Mouse (Mus musculus) heart, postnatal 25 days (tissue): ENCODE data around the gene Trnp1. TPM values are rescaled to one million over a fixed set of nuclear protein-coding genes. Genes with fewer than 3 reads are reported as not detected.

ENCODE experiments used
- DNase-seq: peaks from one replicate; pipeline ENCODE4 v3.0.0; 2022; ENCODE audit warnings: low spot score
- intact Hi-C: fragments of 180-260 bp; cut with DNase I; formaldehyde crosslinking; loops from one replicate; pipeline ENCODE4 v1.15.1; 2025
- total RNA-seq, 2 experiments: library from RNA; stranded (reverse); gene quantifications; 2 replicates each; pipeline ENCODE4 v1.2.3; 2021

Gene Trnp1
- total RNA-seq, 2 experiments from 2014 or later: 2.2 to 4.3 TPM

DNA sequence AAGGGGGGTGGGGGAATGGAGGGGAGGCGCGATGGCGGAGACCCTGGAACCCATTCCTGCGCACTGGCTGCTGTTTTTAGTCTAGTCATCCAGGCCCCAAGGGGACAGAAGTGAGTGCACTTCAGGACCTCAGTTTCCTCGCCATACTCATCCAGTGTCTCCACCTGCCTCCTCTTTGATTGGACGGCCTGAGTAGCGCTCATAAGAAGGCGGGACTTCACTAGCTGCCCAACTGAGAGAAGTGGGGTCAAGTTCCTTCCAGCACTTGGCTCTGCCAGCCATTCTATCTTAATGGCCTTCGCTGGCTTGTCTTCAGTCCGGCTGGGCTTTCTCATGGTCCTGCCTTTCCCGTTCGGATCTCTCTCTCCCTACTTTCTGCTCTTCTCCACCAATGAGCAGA is 29.2 kb downstream of the Trnp1 start:
- no peak for DNase-seq
- intact Hi-C loops: no loop called here

DNA sequence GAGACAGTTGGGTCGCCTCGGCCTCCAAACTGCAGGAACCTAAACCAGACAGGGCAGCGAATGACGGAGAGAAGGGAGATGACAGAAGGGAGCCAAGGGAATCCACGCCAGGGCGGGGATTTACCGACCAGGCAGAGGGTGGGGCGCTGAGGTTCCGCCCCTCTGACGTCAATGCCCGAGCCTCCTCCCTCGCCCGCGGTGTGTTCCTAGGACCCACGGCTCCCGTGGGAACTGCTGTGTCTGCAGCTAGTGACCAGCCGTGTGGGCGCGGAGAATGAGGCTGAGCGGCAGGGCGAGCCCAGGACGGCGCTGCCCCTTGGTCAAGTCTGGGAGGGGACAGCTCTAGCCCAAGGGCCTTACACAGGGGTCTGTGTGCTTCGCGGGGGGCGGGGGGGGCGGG is 30.3 kb downstream of the Trnp1 start:
- peak; percentile 77 for DNase-seq
- intact Hi-C loops: no loop called here

DNA sequence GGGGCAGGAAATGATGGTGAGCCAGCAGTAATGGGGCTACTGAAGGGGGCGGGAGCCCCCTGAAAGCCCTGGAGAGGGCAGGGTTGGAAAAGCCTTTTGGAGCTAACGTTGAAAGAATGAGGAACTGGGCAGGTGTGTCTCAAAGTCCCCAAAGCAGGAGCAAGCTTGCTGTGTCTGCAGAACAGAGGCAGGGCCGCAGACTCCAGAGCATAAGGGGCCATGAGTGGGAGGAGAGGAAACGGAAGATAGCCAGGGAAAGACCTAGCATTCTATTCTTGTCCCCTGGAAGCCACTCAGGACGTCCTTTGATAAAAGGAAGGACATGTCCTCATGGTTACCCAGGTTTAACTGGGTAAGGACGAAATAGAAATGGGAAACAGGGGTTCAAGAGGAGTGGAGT is 35.2 kb downstream of the Trnp1 start:
- no peak for DNase-seq
- intact Hi-C loops: no loop called here

DNA sequence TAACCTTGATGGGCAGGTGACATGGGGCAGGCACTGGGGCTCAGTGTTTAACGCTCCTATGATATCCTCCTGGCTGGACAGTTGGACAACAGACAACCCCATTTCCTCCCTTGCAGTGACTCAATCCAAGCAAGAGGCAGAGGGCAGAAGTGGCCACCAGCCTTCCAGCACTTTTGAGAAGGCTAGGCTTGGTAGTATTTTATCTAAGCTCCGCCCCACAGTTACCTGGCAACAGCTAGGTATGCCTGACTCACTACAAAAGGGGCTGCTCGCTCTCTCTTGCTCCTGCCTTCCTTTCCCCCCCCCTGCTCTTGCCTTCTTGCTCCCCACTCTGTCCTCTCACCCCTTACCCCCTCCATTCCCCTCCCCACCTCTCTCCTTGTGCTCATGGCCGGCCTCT is 37.0 kb downstream of the Trnp1 start:
- DNase-seq: no peak
- intact Hi-C loops: no loop called here

DNA sequence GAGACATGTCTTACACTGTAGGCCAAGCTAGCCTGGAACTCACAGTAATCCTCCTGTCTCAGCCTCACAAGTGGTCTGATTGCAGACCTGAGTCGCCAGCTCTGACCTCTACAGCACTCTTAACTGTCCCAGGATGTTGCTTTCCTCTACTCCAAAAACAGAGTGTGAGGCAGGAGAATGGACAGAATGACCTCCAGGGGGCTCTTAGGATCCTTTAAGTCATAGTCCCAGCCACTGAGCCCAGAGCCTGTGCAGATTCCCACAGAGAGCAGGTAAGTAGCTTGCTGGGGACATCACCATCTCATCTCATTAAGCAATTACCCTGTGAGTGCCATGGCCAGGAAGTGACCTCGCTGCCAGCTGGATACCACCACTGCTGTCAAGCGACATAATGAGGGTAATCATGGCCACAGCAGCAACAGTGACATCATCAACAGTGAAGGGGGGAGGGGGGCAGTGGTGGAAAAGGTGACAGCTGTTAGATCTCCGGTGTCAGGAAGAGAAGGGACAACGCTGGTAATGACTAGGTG is 37.5 kb downstream of the Trnp1 start:
- DNase-seq: no peak
- intact Hi-C loops: no loop called here

DNA sequence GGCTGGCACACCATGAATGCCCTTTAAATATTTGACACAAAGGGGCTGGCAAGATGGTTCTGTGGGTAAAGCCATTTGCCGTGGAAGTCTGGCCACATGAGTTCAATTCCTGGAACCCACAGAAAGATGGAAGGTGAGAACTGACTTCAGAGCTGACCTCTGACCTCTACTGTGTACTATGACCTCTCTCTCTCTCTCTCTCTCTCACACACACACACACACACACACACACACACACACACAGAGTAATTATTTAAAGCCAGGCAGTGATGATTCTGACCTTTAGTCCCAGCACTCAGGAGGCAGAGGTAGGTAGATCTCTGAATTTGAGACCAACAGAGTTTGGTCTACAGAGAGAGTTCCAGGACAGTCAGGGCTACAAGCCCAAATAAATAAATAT is 38.3 kb downstream of the Trnp1 start:
- intact Hi-C loops: no loop called here
- DNase-seq: no peak

DNA sequence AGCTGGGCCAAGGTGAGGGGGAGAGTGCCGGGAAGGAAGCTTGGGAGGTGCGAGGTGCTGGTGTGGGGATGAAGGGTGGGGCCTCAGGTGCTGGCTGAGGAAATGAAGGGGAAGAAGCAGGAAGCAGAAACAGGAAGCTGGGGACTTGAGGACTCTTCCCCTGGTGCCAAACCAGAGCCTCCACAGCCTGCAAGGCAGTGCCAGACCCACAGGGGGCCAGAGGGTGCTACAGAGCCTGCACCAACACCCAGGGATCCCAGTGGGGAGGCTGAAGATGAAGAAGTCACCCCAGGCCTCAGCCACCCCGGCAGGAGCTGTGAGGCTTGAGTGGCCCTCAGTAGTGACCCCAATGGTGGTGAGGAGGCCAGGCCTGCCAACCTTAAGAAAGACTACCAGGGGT is 40.3 kb downstream of the Trnp1 start:
- DNase-seq: no peak
- intact Hi-C loops: no loop called here

DNA sequence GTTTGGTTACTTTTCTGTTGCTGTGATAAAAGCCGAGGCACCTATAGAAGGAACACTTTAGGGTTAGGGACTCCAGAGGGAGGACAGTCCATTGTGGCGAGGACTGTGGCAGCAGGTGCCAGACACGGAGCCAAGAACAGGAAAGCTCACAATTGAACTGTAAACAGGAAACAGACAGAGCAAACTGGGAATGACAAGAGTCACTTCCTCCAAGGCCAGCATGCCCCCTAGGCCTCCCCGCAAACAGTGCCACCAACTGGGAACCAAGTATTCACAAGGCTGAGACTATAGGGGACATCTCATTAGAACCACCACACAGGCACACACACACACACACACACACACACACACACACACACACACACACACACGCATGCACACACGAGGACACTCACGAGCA is 45.9 kb downstream of the Trnp1 start:
- no peak for DNase-seq
- intact Hi-C loops: no loop called here

DNA sequence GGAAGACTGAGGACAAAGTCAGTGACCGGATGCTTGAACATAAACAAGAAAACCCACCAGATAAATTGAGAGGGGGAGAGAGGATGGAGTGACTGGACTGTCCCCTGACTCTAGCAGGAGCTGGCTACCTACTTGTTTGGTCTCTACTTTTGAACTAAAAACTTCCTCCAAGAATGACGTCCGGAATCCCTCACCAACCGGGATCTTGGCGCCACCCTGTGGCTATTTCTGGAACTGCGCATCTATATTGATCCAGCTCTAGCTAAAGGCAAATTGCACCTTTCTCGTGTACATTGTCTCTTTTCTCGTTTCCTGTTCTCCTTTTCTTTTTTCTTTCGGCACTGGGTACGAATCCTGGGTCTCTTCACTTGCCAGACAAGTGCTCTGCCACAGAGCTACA is 46.8 kb downstream of the Trnp1 start:
- intact Hi-C loops: loop anchor here (1.0 kb wide), 2 partner anchors 27 to 141 kb away; no protein-coding TSS in a partner anchor
- no peak for DNase-seq

DNA sequence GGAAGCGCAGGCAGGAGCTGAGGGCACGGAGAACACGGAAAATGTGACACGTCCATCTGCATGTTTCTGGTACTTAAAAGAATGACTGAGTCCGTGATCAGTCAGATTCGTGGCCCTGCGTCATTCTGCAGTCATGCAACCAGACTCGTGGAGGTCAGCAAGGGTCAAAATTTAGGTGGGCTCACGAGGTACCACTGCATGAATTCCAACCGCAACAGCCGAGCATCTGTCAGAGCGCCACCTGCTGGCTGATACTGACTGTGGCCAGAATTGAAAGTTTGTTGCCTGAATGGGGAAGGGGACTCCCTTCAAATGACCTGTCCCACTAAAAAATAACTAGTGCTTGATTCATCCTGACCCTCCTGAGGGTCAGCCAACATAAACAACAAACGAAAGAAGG is 48.6 kb downstream of the Trnp1 start:
- no peak for DNase-seq

DNA sequence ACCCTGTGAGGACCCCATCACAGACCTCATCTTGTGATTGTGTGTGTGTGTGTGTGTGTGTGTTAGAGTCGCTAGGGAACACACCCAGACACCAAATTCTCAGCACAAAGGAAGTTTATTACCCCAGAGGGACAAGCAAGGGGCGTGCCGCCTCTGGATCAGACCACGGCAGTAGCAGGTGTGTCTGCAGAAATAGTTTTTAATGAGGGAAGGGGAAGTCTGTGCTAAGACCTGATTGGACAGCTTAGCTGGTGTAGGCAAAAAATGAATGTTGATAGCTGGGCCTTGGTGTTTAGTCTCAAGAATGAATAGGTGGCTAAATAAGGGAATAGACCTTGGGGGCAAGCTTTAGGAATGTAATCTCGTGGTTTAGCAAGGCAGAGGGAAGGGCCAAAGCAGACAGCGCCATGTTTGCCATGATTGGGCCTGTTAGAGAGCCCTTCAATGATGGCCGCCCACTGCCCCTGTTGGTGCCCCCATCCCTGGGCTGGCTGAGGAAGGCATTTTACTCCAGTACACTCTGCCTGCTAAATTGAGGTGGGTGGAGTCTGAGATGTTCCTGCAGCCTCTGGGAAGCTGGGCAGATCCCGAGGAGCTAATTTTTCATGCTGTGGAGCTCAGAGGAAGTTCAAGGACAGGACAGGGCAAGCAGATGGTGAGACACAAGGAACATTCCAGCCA is 49.5 kb downstream of the Trnp1 start:
- no peak for DNase-seq
- intact Hi-C loops: loop anchor here (10.0 kb wide), 1 partner anchor 444 kb away; no protein-coding TSS in a partner anchor

More for the DNA sequence above, 48.6 kb downstream of the Trnp1 start:
- intact Hi-C loops: loop anchor here (10.0 kb wide), 1 partner anchor 445 kb away; no protein-coding TSS in a partner anchor

DNA sequence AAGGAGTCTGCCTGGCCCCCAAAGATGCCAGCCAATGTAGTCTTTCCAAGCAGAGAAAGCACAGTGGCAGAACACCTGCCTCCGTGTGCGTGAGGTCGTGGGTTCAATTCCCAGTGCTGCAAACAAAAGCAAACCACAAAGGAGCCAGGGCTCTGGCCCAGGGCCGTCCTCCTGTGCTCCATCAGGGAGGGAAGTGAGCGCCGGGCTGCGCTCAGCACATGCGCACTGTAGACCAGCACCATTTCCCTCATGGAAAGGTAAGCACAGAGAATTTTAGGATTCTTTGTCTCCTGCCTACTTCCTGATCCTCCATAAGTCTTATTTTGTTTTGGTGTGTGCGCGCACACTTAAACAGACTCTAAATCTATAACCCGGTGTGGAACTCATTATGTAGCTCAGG is 50.4 kb downstream of the Trnp1 start:
- intact Hi-C loops: loop anchor here (10.0 kb wide), 1 partner anchor 443 kb away; no protein-coding TSS in a partner anchor
- DNase-seq: no peak

DNA sequence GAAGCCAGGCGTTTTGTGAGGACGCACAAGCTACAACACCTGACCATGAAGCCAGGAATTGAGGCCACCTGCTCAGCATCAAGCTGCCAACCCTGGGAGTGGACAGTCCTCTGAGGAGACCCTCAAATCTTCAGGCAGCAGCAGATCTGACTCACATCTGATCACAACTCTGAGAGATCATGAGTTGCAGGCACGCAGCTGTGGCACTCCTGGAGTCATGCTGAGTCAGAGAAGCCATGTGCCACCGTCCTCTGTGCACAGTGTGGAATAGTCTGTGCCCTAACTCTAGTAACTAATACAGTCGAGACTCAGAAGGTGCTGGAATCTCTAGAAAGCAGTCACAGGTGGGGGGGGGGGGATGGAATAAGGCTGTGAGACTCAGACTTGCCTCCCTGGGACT is 51.0 kb downstream of the Trnp1 start:
- intact Hi-C loops: loop anchor here (10.0 kb wide), 1 partner anchor 443 kb away; no protein-coding TSS in a partner anchor
- DNase-seq: no peak

DNA sequence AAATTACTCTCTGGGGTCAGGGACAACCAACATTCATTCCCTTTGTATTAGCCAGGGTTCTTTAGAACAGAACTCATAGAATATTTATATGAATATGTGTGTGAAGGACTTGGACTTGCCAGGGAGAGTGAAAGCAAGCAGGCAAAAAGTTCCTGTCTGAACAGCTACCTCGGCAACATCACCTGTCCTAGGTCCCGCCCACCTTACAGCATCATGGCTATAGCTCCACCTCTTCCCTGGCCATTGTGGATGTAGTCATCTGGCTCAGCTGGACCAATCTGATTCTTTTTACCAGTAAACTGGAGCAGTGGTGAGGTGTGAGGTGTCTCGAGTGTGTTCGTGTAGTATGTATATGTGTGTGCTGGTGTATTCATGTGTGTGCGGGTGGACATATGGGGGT is 52.6 kb downstream of the Trnp1 start:
- DNase-seq: no peak
- intact Hi-C loops: loop anchor here (10.0 kb wide), 1 partner anchor 441 kb away; no protein-coding TSS in a partner anchor

DNA sequence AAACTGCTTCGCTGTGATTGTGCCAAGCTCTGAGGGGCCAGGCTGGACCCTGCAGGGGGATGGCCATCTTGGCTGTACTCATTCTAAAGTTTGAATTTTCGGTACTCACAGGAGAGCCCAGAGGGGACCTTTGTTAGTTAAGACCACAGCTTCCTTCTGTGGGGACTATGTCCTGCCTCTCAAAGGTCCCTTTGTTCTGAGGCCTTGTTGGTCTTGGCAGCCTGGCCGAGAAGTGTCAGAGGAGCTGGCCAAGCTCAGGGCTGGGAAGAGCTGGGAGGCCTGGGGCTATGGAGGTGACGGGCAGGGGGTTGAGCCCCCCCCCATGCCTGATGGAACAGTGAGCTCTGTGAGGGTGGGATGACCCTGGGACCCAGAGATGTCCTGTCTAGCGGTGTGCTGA is 55.3 kb downstream of the Trnp1 start:
- intact Hi-C loops: loop anchor here (10.0 kb wide), 1 partner anchor 438 kb away; no protein-coding TSS in a partner anchor
- no peak for DNase-seq

DNA sequence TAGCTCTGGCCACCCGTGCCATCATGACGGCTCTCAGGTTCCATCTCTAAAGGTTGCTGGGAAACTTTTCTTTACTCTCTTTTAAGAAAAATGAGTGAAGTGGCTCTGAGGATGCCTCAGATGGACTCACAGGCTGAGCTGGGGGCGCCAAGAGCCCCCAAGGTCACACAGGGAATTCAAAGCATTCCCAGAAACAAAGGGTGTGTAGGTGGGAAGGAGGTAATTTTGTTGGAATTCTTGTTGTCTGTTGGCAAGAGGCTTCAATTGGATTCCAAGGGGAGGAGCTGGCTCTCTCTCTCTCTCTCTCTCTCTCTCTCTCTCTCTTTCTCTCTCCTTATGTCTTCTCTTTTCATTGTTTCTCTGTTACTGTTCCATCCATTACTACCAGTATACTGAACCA is 56.2 kb downstream of the Trnp1 start:
- DNase-seq: no peak
- intact Hi-C loops: loop anchor here (10.0 kb wide), 1 partner anchor 437 kb away; no protein-coding TSS in a partner anchor

Other genes starting within 250 kb of the Trnp1 start
- gene Sytl1, start 235.4 kb downstream of the Trnp1 start, total RNA-seq: under 1 TPM; 0.36 to 0.81 TPM
- gene Tmem222, start 220.8 kb downstream of the Trnp1 start, total RNA-seq: 10 to 100 TPM; 24.8 to 25.7 TPM
- 10 to 100 TPM; 81.2 to 82.7 TPM for gene Wdtc1, start 145.1 kb downstream of the Trnp1 start, total RNA-seq
- 10 to 100 TPM; 16.3 to 20.0 TPM for gene Slc9a1, start 128.8 kb downstream of the Trnp1 start, total RNA-seq
- gene Tent5b, start 18.4 kb downstream of the Trnp1 start, total RNA-seq: 1 to 10 TPM; 2.5 to 4.0 TPM
- gene Kdf1, start 20.4 kb upstream of the Trnp1 start, total RNA-seq: not detected
- 10 to 100 TPM; 66.9 to 67.9 TPM for gene Nudc, start 47.4 kb upstream of the Trnp1 start, total RNA-seq
- gene Nr0b2, start 54.8 kb upstream of the Trnp1 start, total RNA-seq: 10 to 100 TPM; 18.1 to 20.0 TPM
- gene Gpatch3, start 76.2 kb upstream of the Trnp1 start, total RNA-seq: 1 to 10 TPM; 4.7 to 5.3 TPM
- 1 to 10 TPM; 6.4 to 6.8 TPM for gene Gpn2, start 85.8 kb upstream of the Trnp1 start, total RNA-seq
- gene Sfn, start 103.6 kb upstream of the Trnp1 start, total RNA-seq: 1 to 10 TPM; 1.5 TPM
- gene Zdhhc18, start 151.6 kb upstream of the Trnp1 start, total RNA-seq: 10 to 100 TPM; 18.7 to 20.1 TPM
- 10 to 100 TPM; 10.6 to 11.2 TPM for gene Pigv, start 174.1 kb upstream of the Trnp1 start, total RNA-seq